In the genomic region with DNA sequence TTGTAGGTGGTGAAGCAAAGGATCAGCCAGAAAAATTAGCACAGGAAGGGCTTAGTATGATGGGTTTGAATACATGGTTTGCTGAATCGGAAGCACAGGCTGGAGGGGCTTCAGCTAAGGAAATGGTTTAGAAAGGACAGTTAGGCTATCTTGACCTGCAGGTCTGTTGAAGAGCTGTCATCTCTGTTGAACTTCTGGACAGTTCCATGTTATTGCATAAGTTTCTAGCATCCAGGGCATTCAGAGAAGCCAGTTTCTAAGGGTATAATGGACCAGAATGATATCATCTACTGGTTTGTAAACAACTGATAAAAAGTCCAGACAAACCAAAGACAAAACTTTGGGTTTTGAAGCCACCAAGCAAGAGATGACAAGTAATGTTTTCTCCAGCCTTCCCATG, we compare ENCODE assay signal across 15 mouse cellular contexts.
"Had no signal": no experiment of that assay in that cellular context is flagged by ENCODE, and none has a peak within 500 bp of the region (broad histone marks: within the 10 kb centered on the region; RNA-seq: fewer than 3 reads in every experiment).

No protein-coding gene starts in this region.

- H3K4me2 ChIP-seq: neural tube, embryonic 13.5 days; neural tube, embryonic 15.5 days; stomach, embryonic 15.5 days had no signal

- H3K9me3 ChIP-seq: neural tube, embryonic 13.5 days; neural tube, embryonic 15.5 days; stomach, embryonic 15.5 days had no signal

- H3K36me3 ChIP-seq: neural tube, embryonic 13.5 days; neural tube, embryonic 15.5 days; stomach, embryonic 15.5 days had no signal

- DNase-seq: retina, postnatal 1 day; right cerebral cortex, adult 18-20 months; right cerebral cortex, postnatal 14 days; right cerebral cortex, postnatal 25 days; right cerebral cortex, postnatal 4 days; spleen, adult 18-20 months; thymus, adult 18-20 months; thymus, adult 2 months; thymus, postnatal 14 days; thymus, postnatal 25 days; thymus, postnatal 36 days; thymus, postnatal 4 days had no signal

- H3K27me3 ChIP-seq: neural tube, embryonic 13.5 days; neural tube, embryonic 15.5 days; stomach, embryonic 15.5 days had no signal

- H3K9ac ChIP-seq: neural tube, embryonic 13.5 days; neural tube, embryonic 15.5 days; stomach, embryonic 15.5 days had no signal

- H3K4me3 ChIP-seq: neural tube, embryonic 13.5 days; neural tube, embryonic 15.5 days; stomach, embryonic 15.5 days had no signal

- H3K27ac ChIP-seq: neural tube, embryonic 15.5 days; stomach, embryonic 15.5 days had no signal

- H3K4me1 ChIP-seq: stomach, embryonic 15.5 days had no signal
